Mouse (Mus musculus): Measurements from ENCODE around the gene Rps6kl1. TPM values are rescaled to one million over a fixed set of nuclear protein-coding genes. Genes with fewer than 3 reads are reported as not detected.

Gene Rps6kl1
- polyA plus RNA-seq, 2 experiments, result 0.31 to 0.57 TPM

DNA sequence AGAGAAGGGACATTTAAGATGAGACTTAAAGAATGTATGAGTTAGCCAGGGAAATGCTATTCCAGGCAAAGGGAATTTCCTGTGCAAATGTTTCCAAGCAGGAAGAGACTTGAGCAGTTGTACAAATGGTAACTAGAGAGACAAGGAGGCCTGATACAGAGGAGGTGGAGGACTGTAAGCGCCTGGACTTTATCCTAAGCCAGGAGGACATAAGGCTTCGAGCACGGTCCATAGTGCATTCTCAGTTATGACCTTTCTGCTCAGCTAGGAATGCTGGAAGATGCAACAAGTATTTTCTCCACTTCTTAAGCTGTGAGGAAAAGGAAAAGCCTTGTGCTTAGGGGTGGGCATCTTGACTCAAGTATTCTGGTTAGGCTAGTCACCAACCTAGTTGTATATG lies 37.7 kb downstream of the Rps6kl1 start:
- Histone ChIP-seq H3K36me3 (replicated peaks; ENCODE audit: control insufficient read depth, insufficient read depth, low read depth) (peaks cover 21% of the 10 kb centered on the region), H3K9me3 (ENCODE audit: control insufficient read depth, low read length) (no peaks in the 10 kb centered on the region), H3K4me2 (ENCODE audit: low read depth) (peak overlapping the region; percentile 98), H3K4me3 (ENCODE audit: insufficient read depth in 1 of 2, low read depth in 2 of 2, low read length in 2 of 2) (peak overlapping the region in 1 of 2 experiments; percentile 74; a peak in 2 of 4 replicates), H3K27ac (peak overlapping the region; percentile 61), H3K27me3 (ENCODE audit: control insufficient read depth, insufficient read depth, low read length) (no peaks in the 10 kb centered on the region), H3K4me1 (replicated peaks; ENCODE audit: control insufficient read depth in 2 of 2, insufficient read depth in 2 of 2, low read length in 1 of 2) (peaks cover 32 to 38% of the 10 kb centered on the region in 2 experiments), H3K9ac (replicated peaks) (peak overlapping the region; percentile 80)
- DNase-seq (ENCODE audit: low read depth in 3 of 3, low spot score in 3 of 3) (no peak), ATAC-seq (ENCODE audit: insufficient read depth) (no peak)
- 83% methylated on average over 3 of the region's 3 CpGs for WGBS (ENCODE audit: insufficient replicate concordance)
- TF ChIP-seq CTCF (IDR thresholded peaks at IDR 0.05; ENCODE audit: low read depth) (no peak), EP300 (IDR thresholded peaks at IDR 0.05; ENCODE audit: low read depth) (no peak)

DNA sequence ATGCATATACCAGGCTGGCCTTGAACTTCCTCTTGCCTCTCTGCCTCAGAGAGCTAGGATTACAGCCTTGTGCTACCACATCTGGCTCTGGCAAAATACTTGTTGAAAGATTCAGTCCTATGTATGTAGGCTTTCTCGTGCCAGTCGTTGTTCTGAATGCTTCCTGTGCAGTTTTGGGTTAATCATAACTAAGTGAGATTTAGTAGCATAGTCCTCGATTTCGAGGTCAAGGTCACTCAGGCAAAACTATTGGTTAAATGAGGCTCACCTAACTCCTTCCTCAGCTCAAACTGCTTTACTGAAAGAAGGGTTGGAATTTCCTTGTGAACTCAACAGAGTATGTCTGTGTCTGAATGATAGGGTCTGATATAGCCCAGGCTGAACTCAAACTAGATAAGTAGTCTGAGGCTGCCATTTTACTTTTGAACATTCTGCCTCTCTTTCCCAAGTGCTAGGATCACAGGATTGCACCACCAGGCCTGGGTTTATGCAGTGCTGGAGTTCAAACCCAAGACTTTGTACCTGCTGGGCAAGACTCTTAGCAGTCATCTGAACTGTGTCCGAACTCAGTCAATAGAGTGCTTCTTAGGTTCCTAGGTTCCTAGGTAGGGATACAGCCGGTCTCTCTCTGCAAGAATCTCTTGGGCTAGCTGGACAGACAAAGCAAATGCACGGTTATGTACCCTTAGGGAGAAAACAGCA lies 38.4 kb downstream of the Rps6kl1 start:
- H3K9ac ChIP-seq (replicated peaks), result peak overlapping the region; percentile 80
- DNase-seq (ENCODE audit: low read depth in 3 of 3, low spot score in 3 of 3) (peak in 2 of 3 experiments; percentile 30 to 41), ATAC-seq (ENCODE audit: insufficient read depth) (no peak)
- peaks cover 19% of the 10 kb centered on the region for H3K36me3 ChIP-seq (replicated peaks; ENCODE audit: control insufficient read depth, insufficient read depth, low read depth)
- peak overlapping the region; percentile 61 for H3K27ac ChIP-seq
- WGBS (ENCODE audit: insufficient replicate concordance), result 57% methylated on average over 7 of the region's 7 CpGs
- H3K4me3 ChIP-seq (ENCODE audit: insufficient read depth in 1 of 2, low read depth in 2 of 2, low read length in 2 of 2), result peak overlapping the region; percentile 31 to 74
- H3K4me2 ChIP-seq (ENCODE audit: low read depth), result peak overlapping the region; percentile 98
- TF ChIP-seq CTCF (IDR thresholded peaks at IDR 0.05; ENCODE audit: low read depth) (no peak), EP300 (IDR thresholded peaks at IDR 0.05; ENCODE audit: low read depth) (peak; percentile 51)
- H3K27me3 ChIP-seq (ENCODE audit: control insufficient read depth, insufficient read depth, low read length), result no peaks in the 10 kb centered on the region
- peaks cover 32 to 38% of the 10 kb centered on the region in 2 experiments for H3K4me1 ChIP-seq (replicated peaks; ENCODE audit: control insufficient read depth in 2 of 2, insufficient read depth in 2 of 2, low read length in 1 of 2)
- H3K9me3 ChIP-seq (ENCODE audit: control insufficient read depth, low read length), result no peaks in the 10 kb centered on the region

- Histone ChIP-seq H3K9ac (replicated peaks) (peak within 1 kb of the TSS; percentile 80), H3K4me3 (ENCODE audit: insufficient read depth in 1 of 2, low read depth in 2 of 2, low read length in 2 of 2) (peak within 1 kb of the TSS; percentile 74 to 91), H3K4me1 (replicated peaks; ENCODE audit: control insufficient read depth in 2 of 2, insufficient read depth in 2 of 2, low read length in 1 of 2) (peaks cover 32 to 41% of the 10 kb centered on the region in 2 experiments), H3K36me3 (replicated peaks; ENCODE audit: control insufficient read depth, insufficient read depth, low read depth) (peaks cover 14% of the 10 kb centered on the region), H3K27ac (peak within 1 kb of the TSS; percentile 84), H3K4me2 (ENCODE audit: low read depth) (peak within 1 kb of the TSS; percentile 98), H3K9me3 (ENCODE audit: control insufficient read depth, low read length) (no peaks in the 10 kb centered on the region), H3K27me3 (ENCODE audit: control insufficient read depth, insufficient read depth, low read length) (no peaks in the 10 kb centered on the region)
- peak; percentile 42 for TF ChIP-seq EP300 (IDR thresholded peaks at IDR 0.05; ENCODE audit: low read depth)
- peak; percentile 16; the same call in 1 of the 2 replicates for TF ChIP-seq CTCF (IDR thresholded peaks at IDR 0.05; ENCODE audit: low read depth)
- DNase-seq (ENCODE audit: low read depth in 3 of 3, low spot score in 3 of 3), result peak; percentile 67 to 75 (median 74)
- WGBS (ENCODE audit: insufficient replicate concordance), result under 1% methylated on average over 74 of the region's 83 CpGs
- ATAC-seq (ENCODE audit: insufficient read depth), result peak; percentile 95
Measured at GRCm38 (mm10) chr12:85110698-85111592, 40.1 kb downstream of the Rps6kl1 start, which contains the start of the genes Prox2 and Dlst. Gene Prox2, minus strand, starts transcription at chr12:85110759. Gene Dlst, plus strand, starts transcription at chr12:85110833.

GRCm38 (mm10) chr12:85110011-85110697 lies 40.9 kb downstream of the Rps6kl1 start:
- 11% methylated on average over 18 of the region's 18 CpGs for WGBS (ENCODE audit: insufficient replicate concordance)
- peak in 2 of 3 experiments; percentile 40 to 46 for DNase-seq (ENCODE audit: low read depth in 3 of 3, low spot score in 3 of 3)
- Histone ChIP-seq H3K4me1 (replicated peaks; ENCODE audit: control insufficient read depth in 2 of 2, insufficient read depth in 2 of 2, low read length in 1 of 2) (peaks cover 32 to 41% of the 10 kb centered on the region in 2 experiments), H3K27me3 (ENCODE audit: control insufficient read depth, insufficient read depth, low read length) (no peaks in the 10 kb centered on the region), H3K4me3 (ENCODE audit: insufficient read depth in 1 of 2, low read depth in 2 of 2, low read length in 2 of 2) (peak overlapping the region; percentile 74 to 91), H3K9ac (replicated peaks) (peak overlapping the region; percentile 80), H3K27ac (peak overlapping the region; percentile 84), H3K4me2 (ENCODE audit: low read depth) (peak overlapping the region; percentile 98), H3K9me3 (ENCODE audit: control insufficient read depth, low read length) (no peaks in the 10 kb centered on the region), H3K36me3 (replicated peaks; ENCODE audit: control insufficient read depth, insufficient read depth, low read depth) (peaks cover 8% of the 10 kb centered on the region)
- peak; percentile 65; the same call in 1 of the 2 replicates for ATAC-seq (ENCODE audit: insufficient read depth)
- no peak for TF ChIP-seq EP300 (IDR thresholded peaks at IDR 0.05; ENCODE audit: low read depth)
- TF ChIP-seq CTCF (IDR thresholded peaks at IDR 0.05; ENCODE audit: low read depth), result no peak

All from liver, embryonic 14.5 days (tissue).